Mouse (Mus musculus): ENCODE results near the gene Suco.

- TF ChIP-seq POLR2A (IDR thresholded peaks at IDR 0.05; ENCODE audit: borderline replicate concordance, extremely low read depth, insufficient read depth, insufficient read length, poor library complexity, severe bottlenecking) (no peak), CTCF (IDR thresholded peaks at IDR 0.05; ENCODE audit: borderline replicate concordance, extremely low read depth, insufficient read depth, insufficient read length) (no peak)
Measured at GRCm38 (mm10) chr1:161781594-161781993, 94.9 kb downstream of the Suco start.
